Mouse (Mus musculus) myocyte (in vitro differentiated cells): ENCODE data around the gene Tenm4.

Experiments used
- CEBPB ChIP-seq: IDR thresholded peaks from 2 replicates; pipeline ENCODE4 v1.6.1; 2011; ENCODE audit warnings: mild to moderate bottlenecking, moderate library complexity; ENCODE audit not compliant: poor library complexity, insufficient read depth, severe bottlenecking
- E2F4 ChIP-seq: IDR thresholded peaks from one replicate; pipeline ENCODE4 v1.6.1; 2011; ENCODE audit warnings: mild to moderate bottlenecking, control low read depth, moderate library complexity; ENCODE audit not compliant: insufficient read depth
- MAX ChIP-seq: IDR thresholded peaks from one replicate; pipeline ENCODE4 v1.6.1; 2011; ENCODE audit warnings: low read depth, mild to moderate bottlenecking, control low read depth
- MYOD1 ChIP-seq, 3 experiments: IDR thresholded peaks; one replicate each; pipeline ENCODE4 v1.6.1; 2011; ENCODE audit warnings: control low read depth in 2 of 3, low read depth in 2 of 3, mild to moderate bottlenecking in 2 of 3, moderate library complexity in 1 of 3; ENCODE audit not compliant: insufficient read length in 2 of 3, control insufficient read depth in 1 of 3
- MYOG ChIP-seq, 3 experiments: IDR thresholded peaks; one replicate each; pipeline ENCODE4 v1.6.1; 2011; ENCODE audit warnings: control low read depth in 2 of 3, low read depth in 2 of 3, mild to moderate bottlenecking in 2 of 3; ENCODE audit not compliant: insufficient read length in 2 of 3, control insufficient read depth in 1 of 3, insufficient read depth in 1 of 3
- POLR2A ChIP-seq: IDR thresholded peaks from one replicate; pipeline ENCODE4 v1.6.1; 2011; ENCODE audit warnings: low read depth, mild to moderate bottlenecking, control low read depth, moderate library complexity; ENCODE audit not compliant: insufficient read length
- POLR2AphosphoS2 ChIP-seq: IDR thresholded peaks from one replicate; pipeline ENCODE4 v1.6.1; 2011; ENCODE audit warnings: low read depth, control low read depth; ENCODE audit not compliant: insufficient read length
- REST ChIP-seq: IDR thresholded peaks from one replicate; pipeline ENCODE4 v1.6.1; 2011; ENCODE audit warnings: mild to moderate bottlenecking, control low read depth, moderate library complexity; ENCODE audit not compliant: insufficient read depth, insufficient read length
- SRF ChIP-seq: IDR thresholded peaks from one replicate; pipeline ENCODE4 v1.6.1; 2011; ENCODE audit warnings: low read depth; ENCODE audit not compliant: control insufficient read depth, insufficient read length
- TCF12 ChIP-seq: IDR thresholded peaks from one replicate; pipeline ENCODE4 v1.6.1; 2011; ENCODE audit warnings: mild to moderate bottlenecking, control low read depth; ENCODE audit not compliant: poor library complexity, insufficient read depth, severe bottlenecking
- TCF3 ChIP-seq: IDR thresholded peaks from one replicate; pipeline ENCODE4 v1.6.1; 2011; ENCODE audit warnings: low read depth, control low read depth; ENCODE audit not compliant: insufficient read length
- USF1 ChIP-seq: IDR thresholded peaks from one replicate; pipeline ENCODE4 v1.6.1; 2011; ENCODE audit warnings: low read depth, mild to moderate bottlenecking, control low read depth, moderate library complexity

GRCm38 (mm10) chr7:96813497-96814400, 642.7 kb downstream of the Tenm4 start:
- no peak for TF ChIP-seq USF1
- no peak for TF ChIP-seq POLR2A
- TF ChIP-seq SRF, result no peak
- TF ChIP-seq MYOG (IDR thresholded peaks at IDR 0.05; ENCODE audit: control insufficient read depth in 1 of 3, insufficient read depth in 1 of 3, insufficient read length in 2 of 3, low read depth in 2 of 3), result no peak
- no peak for TF ChIP-seq MAX
- TF ChIP-seq TCF3, result no peak
- no peak for TF ChIP-seq TCF12
- no peak for TF ChIP-seq E2F4
- TF ChIP-seq POLR2AphosphoS2, result no peak
- no peak for TF ChIP-seq CEBPB
- TF ChIP-seq MYOD1 (IDR thresholded peaks at IDR 0.05; ENCODE audit: control insufficient read depth in 1 of 3, insufficient read length in 2 of 3, low read depth in 2 of 3), result no peak
- no peak for TF ChIP-seq REST
